Mouse (Mus musculus) thymus, postnatal 36 days (tissue): ENCODE measurements around the gene Fbxw5.
A peak's percentile ranks its signal among the peaks of the same experiment; 100 is the strongest.
"Not testable (repeated sequence)": the region's sequence is repeated elsewhere in the genome, so short reads cannot be mapped to it uniquely, and the experiment has no call there.

ENCODE experiments used
- DNase-seq, 2 experiments: peaks; one replicate each; pipeline ENCODE4 v3.0.0; 2022; ENCODE audit warnings: mixed read lengths in 2 of 2

Fbxw5 gene

DNA sequence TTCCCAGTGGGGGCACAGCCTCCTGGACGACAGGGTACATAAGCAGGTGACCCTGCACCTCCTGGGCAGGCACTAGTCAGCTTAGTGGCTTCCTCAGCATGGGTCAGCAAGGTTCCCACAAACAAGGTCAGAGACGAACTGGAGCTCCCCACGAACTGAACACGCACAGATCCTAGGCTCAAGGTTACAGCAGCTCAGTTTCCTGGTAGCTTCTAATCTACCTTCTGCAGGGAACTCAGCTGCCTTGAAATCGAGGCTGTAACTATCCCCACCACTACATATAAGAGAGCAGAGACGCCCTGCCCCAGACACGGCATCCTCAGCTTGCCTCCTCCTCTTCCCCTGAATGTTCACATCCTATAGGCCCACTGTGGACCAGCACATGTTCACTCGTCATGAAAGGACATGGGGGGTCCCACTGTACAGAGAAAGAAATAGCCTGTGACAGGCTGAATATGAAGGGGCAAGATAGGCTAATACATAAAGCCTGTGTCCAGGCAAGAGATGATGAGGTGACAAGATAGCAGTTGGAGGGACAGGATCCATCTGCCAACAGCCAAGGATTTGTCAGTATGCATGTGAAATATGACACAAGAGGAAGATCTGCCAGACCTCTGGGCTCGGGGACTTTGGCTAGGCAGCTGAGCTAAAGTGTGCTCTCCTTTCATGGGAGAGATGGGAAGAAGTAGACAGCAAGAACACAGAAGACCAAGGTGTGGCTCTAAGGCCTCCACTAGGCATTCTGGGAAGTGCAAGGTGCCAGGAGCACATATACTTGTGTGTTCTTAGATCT, 26.2 kb downstream of the Fbxw5 start:
- DNase-seq, result no peak

DNA sequence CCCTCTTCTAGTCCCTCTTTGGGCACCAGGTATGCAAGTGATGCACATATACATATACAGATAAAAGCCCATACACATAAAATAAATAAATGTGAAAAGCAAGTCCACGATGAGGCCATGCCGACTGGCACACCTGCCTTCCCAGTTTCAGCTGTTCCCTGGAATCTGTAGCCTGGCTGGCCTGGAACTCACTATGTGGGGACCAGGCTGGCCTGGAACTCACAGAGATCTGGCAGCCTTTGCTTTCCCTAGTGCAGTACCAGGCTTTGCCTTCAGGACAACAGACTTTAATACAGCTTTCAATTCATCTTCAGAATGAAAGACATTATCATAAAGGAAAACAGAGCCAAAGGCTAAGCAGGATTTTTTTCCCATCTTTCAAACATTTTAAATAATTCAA, 33.2 kb downstream of the Fbxw5 start:
- no peak for DNase-seq

DNA sequence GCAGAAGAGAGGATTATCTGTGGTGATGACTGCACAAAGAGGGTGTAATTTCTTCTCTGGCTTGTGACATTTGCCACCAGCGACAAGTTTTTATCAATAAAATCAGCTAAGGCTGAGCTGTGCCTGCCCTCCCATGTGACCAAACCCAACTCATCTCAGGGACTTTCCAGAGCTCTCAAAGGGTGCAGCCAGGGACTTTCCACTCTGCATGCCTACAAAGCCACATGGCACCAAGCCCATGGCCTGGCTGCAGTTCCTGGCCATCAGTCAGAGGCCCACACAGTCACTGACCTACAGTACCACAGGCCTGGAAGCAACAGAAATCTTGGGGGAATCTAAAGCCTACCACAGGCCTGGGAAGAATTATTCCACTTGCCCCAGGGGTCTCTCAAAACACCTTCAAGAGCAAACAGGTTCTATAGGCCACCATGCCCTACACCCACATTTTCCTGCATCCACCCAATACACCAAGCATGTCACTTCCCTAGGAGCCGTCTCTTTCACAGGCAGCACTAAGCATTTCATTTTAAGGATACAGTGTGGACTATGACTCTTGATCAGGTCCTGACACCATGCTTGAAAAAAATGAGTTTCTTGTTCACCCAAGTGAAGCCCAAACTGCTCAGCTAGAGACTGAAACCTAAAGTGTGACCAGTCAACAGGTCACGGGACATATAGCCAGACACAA, 33.8 kb downstream of the Fbxw5 start:
- DNase-seq, result peak; percentile 31 to 36

DNA sequence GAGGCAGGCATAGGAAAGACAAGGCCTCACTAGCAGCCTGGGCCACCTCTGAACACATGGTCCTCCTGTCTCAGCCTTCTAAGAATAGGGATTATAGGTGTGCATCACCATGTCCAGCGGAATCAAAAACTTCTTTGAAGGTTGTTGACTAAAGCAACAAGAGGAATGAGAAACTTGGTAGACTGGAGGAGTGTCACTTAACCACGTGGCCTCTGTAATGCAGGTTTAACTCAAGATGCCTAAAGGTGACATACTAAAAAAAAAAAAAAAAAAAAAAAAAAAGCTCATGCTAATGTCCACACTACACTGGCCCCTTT, 34.3 kb downstream of the Fbxw5 start:
- DNase-seq, result no peak

DNA sequence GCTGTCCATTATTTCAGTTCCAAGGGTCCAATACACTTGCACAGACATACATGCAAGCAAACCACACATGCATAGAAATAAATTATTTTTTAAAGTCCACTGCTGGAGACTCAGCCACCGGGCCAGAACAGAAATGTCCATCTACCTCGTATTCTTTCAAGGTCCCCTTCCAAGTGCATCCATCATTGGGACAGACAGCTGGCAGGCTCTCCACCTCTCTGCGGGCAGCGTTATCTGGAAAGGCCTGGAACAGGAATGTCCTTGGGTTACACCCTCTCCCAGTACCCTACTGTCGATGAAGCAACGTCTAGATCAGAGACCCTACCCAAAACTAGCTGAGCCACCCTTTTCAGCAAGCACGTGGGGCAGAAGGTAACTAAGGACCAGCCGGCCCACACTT, 36.0 kb downstream of the Fbxw5 start:
- DNase-seq, result no peak

DNA sequence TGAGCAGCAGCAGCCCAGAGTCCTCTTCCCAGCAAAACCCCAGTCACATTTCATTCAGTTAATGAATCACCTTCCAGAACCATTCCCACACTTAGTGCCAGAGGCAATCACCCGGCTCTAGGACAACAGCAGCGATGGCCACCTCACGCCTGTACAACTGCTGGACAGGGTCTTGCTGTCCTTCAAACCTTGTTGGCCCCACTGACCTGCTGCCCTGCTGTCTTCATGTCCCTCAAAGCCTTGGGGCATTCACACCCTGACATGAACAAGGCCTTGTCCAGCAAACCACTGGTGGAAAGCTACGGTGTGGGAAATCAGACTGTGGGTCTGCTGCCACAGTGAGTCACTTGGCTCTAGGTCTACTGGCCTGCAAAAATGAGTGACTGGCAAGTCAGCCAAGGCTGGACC, 40.0 kb downstream of the Fbxw5 start:
- no peak for DNase-seq

DNA sequence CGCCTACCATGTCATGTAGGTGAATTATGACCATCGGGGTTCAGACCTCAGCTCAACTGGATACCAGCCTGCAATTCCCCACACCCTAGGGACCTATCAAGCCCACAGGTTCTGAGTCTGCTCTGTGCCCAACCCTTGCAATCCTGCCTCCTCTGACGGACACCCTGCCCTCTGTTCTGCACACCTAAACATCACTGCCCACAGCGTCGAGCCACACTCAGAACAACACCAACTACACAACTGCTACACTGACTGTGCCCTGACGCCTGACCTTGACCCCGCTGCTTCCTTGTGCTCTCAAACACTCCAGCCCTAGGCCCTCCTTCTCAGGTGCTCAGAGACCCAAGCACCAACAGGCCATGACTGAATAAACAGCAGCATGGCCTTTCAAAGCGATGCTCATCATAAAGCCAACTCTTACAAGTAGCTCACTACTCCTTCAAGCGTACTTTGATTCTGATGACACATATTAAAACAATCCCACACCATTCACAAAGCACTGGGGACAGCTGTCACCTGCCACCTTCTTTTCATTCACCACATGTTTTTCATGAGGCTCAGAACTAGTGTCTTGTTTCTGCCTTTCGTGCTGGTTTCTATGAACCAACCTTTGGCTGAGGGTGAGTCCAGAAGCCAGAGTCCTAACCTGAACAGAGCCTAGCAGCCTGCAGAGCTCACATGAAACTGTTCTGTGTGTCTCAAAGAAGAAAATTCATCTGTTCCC, 41.3 kb downstream of the Fbxw5 start:
- no peak for DNase-seq

DNA sequence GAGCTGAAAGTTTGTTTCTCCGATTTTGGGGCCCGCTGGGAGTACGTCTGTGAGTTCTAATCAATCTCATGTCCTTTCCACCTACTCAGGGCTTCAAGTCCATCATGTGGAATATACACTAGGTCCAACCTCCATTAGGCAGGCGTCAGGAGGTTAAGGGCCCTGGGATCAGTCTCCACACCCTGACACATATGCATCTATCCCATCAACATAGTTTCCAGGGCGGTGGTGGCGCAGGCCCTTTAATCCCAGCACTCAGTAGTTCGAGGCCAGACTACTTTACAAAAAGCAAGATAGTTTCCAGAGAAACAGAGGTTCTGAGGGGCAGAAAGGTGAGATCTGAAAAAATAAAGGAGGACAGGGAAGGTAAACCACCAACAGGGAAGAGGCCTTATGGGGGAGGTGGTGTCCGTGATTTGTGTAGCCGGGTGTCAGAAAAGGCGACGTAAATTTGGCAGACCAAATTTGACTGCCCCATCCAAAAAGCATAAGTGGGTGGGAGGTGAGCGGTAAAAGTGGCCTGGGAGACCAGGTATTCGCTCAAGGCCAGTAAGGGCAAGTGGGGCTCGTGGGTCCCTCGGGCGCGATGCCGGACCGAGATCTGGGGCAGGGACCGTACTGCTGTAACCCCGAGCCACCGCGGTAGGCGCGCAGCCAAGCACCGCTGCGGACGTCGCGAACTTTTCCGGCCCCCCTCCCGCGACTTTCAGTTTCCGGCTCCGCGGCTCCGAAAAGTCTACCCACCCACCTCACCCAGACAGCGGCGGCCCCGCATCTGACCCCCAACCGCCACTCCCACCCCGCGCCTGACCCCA, 45.7 kb downstream of the Fbxw5 start:
- DNase-seq, result no peak

DNA sequence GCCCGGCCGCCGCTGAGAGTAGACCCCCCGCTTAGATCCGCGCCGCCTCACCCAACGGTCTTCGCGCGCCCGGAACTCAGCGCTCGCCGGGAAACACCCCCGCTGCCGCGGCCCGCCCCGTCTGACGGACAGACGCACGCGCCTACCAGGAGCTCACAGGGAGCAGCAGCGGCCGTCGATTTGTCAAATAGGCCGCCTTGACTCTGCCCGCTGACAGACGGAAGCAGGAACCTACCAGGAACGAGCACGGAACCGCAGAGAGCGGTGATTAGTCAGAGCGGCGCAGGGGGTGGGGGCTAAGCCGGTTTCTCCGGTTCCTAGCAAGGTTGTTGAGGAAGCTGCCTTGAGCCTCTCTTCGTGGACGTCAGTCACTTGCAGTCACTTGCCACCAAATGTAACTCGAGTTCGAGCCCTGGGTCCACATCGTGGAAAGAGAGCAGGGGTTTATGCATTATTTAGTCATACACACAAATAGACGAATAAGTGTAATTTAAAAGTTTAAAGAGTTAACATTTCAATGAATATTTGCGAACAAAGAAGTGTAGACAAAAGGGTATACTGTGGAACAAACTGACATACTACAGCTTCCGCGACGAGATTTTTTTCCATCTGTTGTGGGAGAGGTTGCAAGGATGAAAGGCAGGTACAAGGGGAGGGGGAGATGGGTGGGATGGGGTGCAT, 46.4 kb downstream of the Fbxw5 start, which contains the start of gene Traf2:
Gene Traf2, minus strand, starts transcription at position 130 of the 681 bp plus-strand sequence.
- peak; percentile 98 to 99 for DNase-seq

DNA sequence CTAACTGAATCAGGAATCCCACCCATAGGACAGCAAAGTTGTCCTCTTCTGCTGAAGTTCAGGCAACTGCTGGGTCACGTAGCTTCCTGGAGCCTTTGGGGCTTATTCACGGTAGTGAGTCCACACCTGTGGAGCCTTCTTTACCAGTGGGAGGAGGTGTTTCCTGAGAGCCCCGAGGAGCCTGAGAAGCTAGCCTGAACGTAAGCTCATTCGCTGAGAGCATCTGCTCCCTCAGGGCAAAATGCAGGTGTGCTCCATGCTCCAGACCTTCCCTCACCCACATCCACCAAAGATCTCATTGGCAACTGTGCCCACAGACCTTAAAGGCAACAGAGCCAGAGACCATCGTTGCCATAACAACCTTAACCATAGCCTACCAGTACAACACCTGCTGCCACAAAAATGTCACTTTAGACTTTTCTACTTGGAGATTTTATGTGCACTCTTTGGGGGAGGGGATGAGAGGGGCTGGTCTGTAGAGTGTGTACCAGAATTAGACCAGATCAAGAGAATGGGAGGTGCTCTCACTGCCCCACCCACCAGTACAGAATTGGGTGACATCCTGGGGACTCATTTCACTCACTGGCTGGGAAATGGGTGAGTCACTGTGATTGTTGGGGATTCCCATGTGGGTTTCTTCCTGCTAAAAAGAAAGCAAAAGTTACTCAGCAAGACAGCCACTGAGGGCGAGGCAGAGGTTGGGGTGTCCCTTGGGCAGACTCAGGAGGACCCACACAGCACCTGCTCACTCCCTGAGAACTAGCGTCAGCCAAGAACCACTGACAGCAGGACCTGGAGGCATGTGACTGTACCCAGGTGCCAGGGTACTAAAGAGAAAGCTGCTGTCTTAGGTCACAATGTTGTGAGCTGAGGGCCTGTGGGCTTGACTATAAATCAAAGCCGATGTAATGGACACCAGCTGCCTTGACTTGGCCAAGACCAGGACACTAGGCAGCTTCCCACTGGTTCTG, 48.8 kb downstream of the Fbxw5 start:
- DNase-seq, result peak; percentile 72 to 86

DNA sequence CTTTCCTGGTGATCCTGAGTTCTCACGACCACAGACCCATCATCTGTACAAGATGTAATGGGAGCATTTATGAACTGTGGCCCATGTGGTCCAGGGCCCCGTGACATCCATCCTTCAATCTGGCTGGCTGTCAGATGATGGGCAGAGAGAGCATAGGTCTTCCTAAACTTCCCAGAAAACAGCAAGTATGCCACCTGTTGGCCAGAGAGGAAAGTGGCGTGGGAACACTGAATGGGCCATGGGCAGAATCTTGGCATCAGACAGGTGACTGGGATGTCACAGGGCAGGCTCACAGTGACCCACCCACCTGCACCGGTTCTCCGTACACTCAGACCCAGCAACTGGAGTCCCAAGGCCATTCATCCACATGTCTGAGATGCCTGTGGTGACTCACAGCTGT, 50.6 kb downstream of the Fbxw5 start:
- peak; percentile 64 to 67 for DNase-seq

DNA sequence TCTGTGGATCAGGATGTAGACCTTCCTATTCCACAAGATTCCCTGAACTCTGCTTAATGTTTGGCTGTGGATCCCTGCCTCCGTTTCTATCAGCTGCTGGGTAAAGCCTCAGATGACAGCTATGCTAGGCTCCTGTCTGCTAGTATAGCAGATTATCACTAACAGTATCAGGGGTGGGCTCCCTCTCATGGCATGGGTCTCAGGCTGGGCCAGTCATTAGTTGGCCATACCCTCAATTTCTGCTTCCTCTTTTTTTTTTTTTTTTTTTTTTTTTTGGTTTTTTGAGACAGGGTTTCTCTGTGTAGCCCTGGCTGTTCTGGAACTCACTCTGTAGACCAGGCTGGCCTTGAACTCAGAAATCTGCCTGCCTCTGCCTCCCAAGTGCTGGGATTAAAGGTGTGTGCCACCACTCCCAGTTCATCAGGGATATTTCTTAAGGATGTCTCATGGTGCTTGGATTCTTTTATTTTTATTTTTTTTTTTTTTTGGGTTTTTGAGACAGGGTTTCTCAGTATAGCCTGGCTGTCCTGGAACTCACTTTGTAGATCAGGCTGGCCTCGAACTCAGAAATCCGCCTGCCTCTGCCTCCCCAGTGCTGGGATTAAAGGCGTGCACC, 52.7 kb downstream of the Fbxw5 start:
- DNase-seq, result not testable (repeated sequence)
